Mouse (Mus musculus): ENCODE results near the gene Rab5if. TPM values are rescaled to one million over a fixed set of nuclear protein-coding genes. Genes with fewer than 3 reads are reported as not detected.

Gene Rab5if
- polyA plus RNA-seq, 1 experiment from 2014 or later = 194 TPM

DNA sequence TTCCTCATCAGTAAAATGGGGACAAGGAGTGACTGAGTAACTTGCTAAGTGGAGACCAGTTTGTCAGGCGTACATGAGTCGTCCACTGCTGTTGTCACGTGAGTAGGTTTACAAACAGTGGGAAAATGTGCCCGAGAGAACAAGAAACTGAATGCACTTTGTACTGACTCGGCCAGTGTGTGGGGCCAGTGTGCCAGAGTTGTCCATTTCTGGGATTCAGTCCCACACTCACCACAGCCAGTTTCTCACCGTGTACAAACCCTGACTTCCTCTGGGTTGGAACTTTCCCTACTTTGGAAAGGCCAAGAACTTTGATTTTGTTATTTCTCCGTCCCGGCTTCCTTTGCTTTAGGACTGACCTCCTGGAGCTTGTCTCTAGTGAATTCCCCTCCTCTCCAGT is 6.1 kb downstream of the Rab5if start:
- ATAC-seq (ENCODE audit: insufficient read depth) (no peak), DNase-seq (no peak)
- H3K36me3 ChIP-seq (ENCODE audit: insufficient read depth) = peaks cover 92% of the 10 kb centered on the region
- no peaks in the 10 kb centered on the region for H3K27me3 ChIP-seq (ENCODE audit: insufficient read depth, low read length)
- H3K9me3 ChIP-seq (ENCODE audit: low read depth, low read length) = no peaks in the 10 kb centered on the region
- WGBS = 72% methylated on average over 8 of the region's 8 CpGs
- no peak for TF ChIP-seq CTCF (IDR thresholded peaks at IDR 0.05; ENCODE audit: low read depth)
- H3K9ac ChIP-seq = no peak overlapping the region
- H3K27ac ChIP-seq (ENCODE audit: low read depth) = no peak overlapping the region
- no peak overlapping the region for H3K4me3 ChIP-seq (ENCODE audit: low read depth, low read length)
- peaks cover 6% of the 10 kb centered on the region; the same call in 1 of the 2 replicates for H3K4me1 ChIP-seq (ENCODE audit: insufficient read depth)
- no peak overlapping the region for H3K4me2 ChIP-seq

DNA sequence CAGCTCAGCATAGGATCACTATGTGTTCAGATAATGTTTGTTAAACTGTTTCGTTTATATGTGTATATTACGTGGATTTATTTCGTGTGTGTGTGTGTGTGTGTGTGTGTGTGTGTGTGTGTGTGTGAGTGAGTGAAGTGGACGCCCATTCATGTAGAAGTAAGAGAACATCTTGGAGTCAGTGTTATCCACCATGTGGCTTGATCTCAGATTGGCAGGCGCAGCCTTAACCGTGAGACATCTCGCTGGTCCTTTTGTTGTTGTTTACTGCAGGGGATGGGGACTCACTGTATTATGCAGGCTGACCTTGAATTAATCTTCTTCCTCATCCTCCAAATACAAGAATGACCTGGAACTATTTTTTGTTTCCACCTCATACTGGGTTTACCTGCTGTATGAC is 6.6 kb downstream of the Rab5if start:
- Histone ChIP-seq H3K4me3 (ENCODE audit: low read depth, low read length) (no peak overlapping the region), H3K4me2 (no peak overlapping the region), H3K9me3 (ENCODE audit: low read depth, low read length) (no peaks in the 10 kb centered on the region), H3K36me3 (ENCODE audit: insufficient read depth) (peaks cover 95% of the 10 kb centered on the region), H3K9ac (no peak overlapping the region), H3K4me1 (ENCODE audit: insufficient read depth) (peaks cover 3% of the 10 kb centered on the region; the same call in 1 of the 2 replicates), H3K27ac (ENCODE audit: low read depth) (no peak overlapping the region), H3K27me3 (ENCODE audit: insufficient read depth, low read length) (no peaks in the 10 kb centered on the region)
- TF ChIP-seq CTCF (IDR thresholded peaks at IDR 0.05; ENCODE audit: low read depth) = no peak
- 76% methylated on average over 7 of the region's 7 CpGs for WGBS
- no peak for DNase-seq
- no peak for ATAC-seq (ENCODE audit: insufficient read depth)

DNA sequence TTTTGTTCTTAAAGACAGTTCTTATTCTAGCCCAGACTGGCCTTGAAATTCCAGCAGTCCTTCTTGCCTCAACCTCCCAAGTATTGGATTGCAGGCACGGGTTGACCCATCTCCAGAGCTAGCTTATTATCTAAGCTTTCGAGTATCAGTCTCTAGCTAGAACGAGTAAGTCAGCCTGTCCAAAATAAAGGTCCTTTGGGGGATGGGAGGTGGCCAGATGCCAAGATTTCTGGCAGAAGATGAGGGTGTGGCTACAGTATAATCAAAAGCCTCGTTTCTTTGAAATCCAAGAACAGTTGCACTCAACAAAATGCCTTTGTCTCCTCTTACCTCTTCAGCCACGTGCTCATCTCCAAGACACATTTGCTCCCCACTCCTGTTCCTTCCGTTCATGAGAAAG is 7.6 kb downstream of the Rab5if start:
- H3K36me3 ChIP-seq (ENCODE audit: insufficient read depth) = peaks cover 95% of the 10 kb centered on the region
- no peak for ATAC-seq (ENCODE audit: insufficient read depth)
- no peaks in the 10 kb centered on the region for H3K27me3 ChIP-seq (ENCODE audit: insufficient read depth, low read length)
- H3K9me3 ChIP-seq (ENCODE audit: low read depth, low read length) = no peaks in the 10 kb centered on the region
- WGBS = 24% methylated on average over 6 of the region's 6 CpGs
- no peak overlapping the region for H3K4me2 ChIP-seq
- H3K27ac ChIP-seq (ENCODE audit: low read depth) = no peak overlapping the region
- no peak overlapping the region for H3K4me3 ChIP-seq (ENCODE audit: low read depth, low read length)
- DNase-seq = peak; percentile 63
- H3K9ac ChIP-seq = no peak overlapping the region
- peaks cover 3% of the 10 kb centered on the region; the same call in 1 of the 2 replicates for H3K4me1 ChIP-seq (ENCODE audit: insufficient read depth)
- TF ChIP-seq CTCF (IDR thresholded peaks at IDR 0.05; ENCODE audit: low read depth) = no peak

DNA sequence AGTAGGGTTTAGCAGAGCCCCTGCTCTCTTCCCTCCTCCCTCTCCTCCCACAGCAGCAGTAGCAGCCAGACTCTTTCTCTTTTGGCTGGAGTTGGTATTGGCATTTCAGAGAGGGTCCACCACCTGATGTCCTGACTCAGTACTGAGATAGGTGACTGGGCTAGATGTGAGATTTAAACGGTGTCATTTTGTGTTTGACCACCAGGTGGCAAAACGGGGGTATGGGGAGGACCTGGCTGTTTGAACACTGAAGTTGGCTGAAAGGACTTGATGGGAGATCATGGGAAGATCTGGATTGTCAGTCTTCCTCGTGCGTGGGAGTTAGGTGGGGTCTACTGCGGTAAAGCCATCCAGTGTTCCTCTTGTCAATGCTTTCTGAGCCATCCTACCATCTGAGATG is 10.7 kb downstream of the Rab5if start:
- Histone ChIP-seq H3K4me2 (no peak overlapping the region), H3K36me3 (ENCODE audit: insufficient read depth) (peaks cover 67% of the 10 kb centered on the region), H3K9ac (no peak overlapping the region), H3K27me3 (ENCODE audit: insufficient read depth, low read length) (no peaks in the 10 kb centered on the region), H3K4me3 (ENCODE audit: low read depth, low read length) (no peak overlapping the region), H3K9me3 (ENCODE audit: low read depth, low read length) (no peaks in the 10 kb centered on the region), H3K27ac (ENCODE audit: low read depth) (no peak overlapping the region), H3K4me1 (ENCODE audit: insufficient read depth) (peaks cover 7% of the 10 kb centered on the region)
- DNase-seq = peak; percentile 86
- WGBS = 29% methylated on average over 5 of the region's 5 CpGs
- ATAC-seq (ENCODE audit: insufficient read depth) = 0 out of 2 replicates have a peak, but pooled peaks have one; percentile 23
- TF ChIP-seq CTCF (IDR thresholded peaks at IDR 0.05; ENCODE audit: low read depth) = peak; percentile 87

DNA sequence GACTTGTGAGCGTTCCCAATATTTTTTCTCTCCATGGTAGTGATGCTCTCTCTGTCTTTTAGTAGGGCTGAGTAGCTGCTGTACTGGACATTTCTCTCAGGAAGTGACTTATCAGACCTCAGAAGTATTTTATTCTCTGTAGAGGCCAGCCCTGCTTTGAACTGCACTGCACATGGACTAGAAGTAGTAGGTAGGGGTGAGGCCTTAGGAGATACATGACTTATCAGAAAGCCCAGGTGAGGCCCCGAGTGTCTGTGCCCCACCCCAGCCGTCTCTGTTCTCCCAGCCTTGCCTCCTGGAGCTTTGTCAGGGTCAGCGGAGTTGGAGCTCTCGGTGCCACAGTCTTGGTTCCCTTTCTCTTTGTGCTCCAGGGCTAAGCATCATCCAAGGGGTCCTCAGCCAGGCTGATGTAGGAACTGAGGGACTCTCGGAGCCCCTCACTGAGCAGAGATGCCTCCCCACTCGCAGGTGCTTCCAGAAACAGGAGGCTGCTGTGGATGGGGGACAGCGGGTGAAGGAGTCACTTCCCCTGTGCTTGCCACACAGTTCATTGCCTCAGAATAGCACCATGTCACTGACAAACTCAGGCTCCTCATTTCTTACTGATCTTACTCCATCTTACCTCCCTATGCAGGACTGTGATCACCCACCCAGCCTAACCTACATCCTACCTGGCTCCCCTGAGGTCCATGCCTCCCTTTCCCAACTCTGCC is 11.3 kb downstream of the Rab5if start:
- Histone ChIP-seq H3K36me3 (ENCODE audit: insufficient read depth) (peaks cover 61% of the 10 kb centered on the region), H3K9me3 (ENCODE audit: low read depth, low read length) (no peaks in the 10 kb centered on the region), H3K4me1 (ENCODE audit: insufficient read depth) (peaks cover 7% of the 10 kb centered on the region), H3K9ac (no peak overlapping the region), H3K27ac (ENCODE audit: low read depth) (no peak overlapping the region), H3K4me3 (ENCODE audit: low read depth, low read length) (no peak overlapping the region), H3K27me3 (ENCODE audit: insufficient read depth, low read length) (no peaks in the 10 kb centered on the region), H3K4me2 (no peak overlapping the region)
- 83% methylated on average over 8 of the region's 8 CpGs for WGBS
- TF ChIP-seq CTCF (IDR thresholded peaks at IDR 0.05; ENCODE audit: low read depth) = no peak
- ATAC-seq (ENCODE audit: insufficient read depth) = no peak
- no peak for DNase-seq

DNA sequence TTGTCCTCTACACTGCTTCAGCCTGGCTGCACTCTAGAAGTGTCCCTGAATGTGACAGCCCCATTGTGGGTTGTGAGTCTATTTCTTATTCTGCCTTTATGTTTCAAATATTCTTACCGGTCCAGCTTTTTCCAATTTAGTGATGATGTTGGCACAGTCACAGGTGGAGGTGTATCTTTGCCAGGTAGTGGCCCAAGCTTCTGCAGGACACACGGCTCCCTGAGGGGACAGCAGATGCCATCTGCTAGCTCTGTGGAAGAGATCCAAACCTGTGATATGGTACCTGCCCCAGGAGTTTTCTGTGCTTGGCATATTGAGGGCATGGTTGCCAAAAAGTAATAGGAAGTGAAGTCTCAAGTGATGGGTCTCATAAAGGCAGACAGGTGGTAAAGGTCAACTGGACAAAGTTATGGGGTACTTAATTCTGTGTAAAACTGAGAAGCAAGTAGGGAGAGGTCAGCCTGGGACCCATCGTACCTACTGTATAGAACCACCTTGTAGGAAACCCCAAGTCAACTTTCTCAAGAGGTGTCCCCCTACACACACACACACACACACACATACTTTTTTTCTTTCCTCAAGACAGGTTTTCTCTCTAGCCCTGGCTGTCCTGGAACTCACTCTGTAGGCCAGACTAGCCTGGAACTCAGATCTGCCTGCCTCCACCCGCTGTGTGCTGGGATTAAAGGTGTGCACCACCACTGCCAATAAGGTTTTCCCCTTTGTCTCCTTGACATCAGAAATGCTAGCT is 12.0 kb downstream of the Rab5if start:
- H3K9me3 ChIP-seq (ENCODE audit: low read depth, low read length) = no peaks in the 10 kb centered on the region
- no peak for ATAC-seq (ENCODE audit: insufficient read depth)
- H3K4me1 ChIP-seq (ENCODE audit: insufficient read depth) = peaks cover 6% of the 10 kb centered on the region
- no peaks in the 10 kb centered on the region for H3K27me3 ChIP-seq (ENCODE audit: insufficient read depth, low read length)
- peaks cover 55% of the 10 kb centered on the region for H3K36me3 ChIP-seq (ENCODE audit: insufficient read depth)
- no peak for DNase-seq
- H3K4me2 ChIP-seq = no peak overlapping the region
- no peak overlapping the region for H3K27ac ChIP-seq (ENCODE audit: low read depth)
- H3K9ac ChIP-seq = no peak overlapping the region
- no peak overlapping the region for H3K4me3 ChIP-seq (ENCODE audit: low read depth, low read length)
- TF ChIP-seq CTCF (IDR thresholded peaks at IDR 0.05; ENCODE audit: low read depth) = no peak
- WGBS = 90% methylated on average over 4 of the region's 4 CpGs

DNA sequence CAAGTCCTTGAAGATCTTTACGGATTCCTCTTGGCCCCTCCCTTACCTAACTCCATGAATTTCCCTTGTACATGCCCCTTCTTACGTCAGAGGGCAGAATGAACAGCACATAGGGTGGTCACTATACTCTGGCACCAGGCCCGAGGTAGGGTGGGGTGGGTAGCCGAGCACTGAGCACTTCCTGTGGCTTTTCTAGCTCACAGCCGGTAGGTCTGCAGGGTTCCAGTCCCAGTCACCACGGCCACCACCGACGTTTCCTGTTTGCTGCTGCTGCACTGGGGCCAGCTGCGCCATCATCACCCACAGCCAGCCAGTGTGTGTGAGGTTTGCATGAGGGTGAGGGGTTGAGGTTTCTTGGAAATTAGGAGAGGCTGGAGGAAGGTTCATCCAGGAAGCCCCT is 14.8 kb downstream of the Rab5if start:
- no peak for TF ChIP-seq CTCF (IDR thresholded peaks at IDR 0.05; ENCODE audit: low read depth)
- Histone ChIP-seq H3K4me1 (ENCODE audit: insufficient read depth) (peaks cover 4% of the 10 kb centered on the region; the same call in 1 of the 2 replicates), H3K36me3 (ENCODE audit: insufficient read depth) (peaks cover 29% of the 10 kb centered on the region), H3K4me3 (ENCODE audit: low read depth, low read length) (no peak overlapping the region), H3K27ac (ENCODE audit: low read depth) (no peak overlapping the region), H3K9ac (no peak overlapping the region), H3K9me3 (ENCODE audit: low read depth, low read length) (no peaks in the 10 kb centered on the region), H3K4me2 (no peak overlapping the region), H3K27me3 (ENCODE audit: insufficient read depth, low read length) (no peaks in the 10 kb centered on the region)
- WGBS = 34% methylated on average over 9 of the region's 9 CpGs
- DNase-seq = peak; percentile 38
- ATAC-seq (ENCODE audit: insufficient read depth) = peak; percentile 17; the same call in 1 of the 2 replicates

Measured in lung, embryonic 14.5 days (tissue).